Mouse (Mus musculus) left cerebral cortex, postnatal 36 days (tissue): Measurements from ENCODE around the gene Dnajc6. TPM values are rescaled to one million over a fixed set of nuclear protein-coding genes. Genes with fewer than 3 reads are reported as not detected.

Experiments
- DNase-seq, 2 experiments: peaks; one replicate each; pipeline ENCODE4 v3.0.0; 2021 to 2022; ENCODE audit warnings: low spot score in 2 of 2, mixed read lengths in 1 of 2
- intact Hi-C: fragments of 180-260 bp; cut with DNase I; formaldehyde crosslinking; loops from one replicate; pipeline ENCODE4 v1.15.1; 2025
- total RNA-seq, 2 experiments: library from RNA; stranded (reverse); gene quantifications; 2 replicates each; pipeline ENCODE4 v1.2.3; 2021

The Dnajc6 gene
- total RNA-seq, 2 experiments from 2014 or later = 304 to 330 TPM

- intact Hi-C loops = loop anchor here (2.0 kb wide), 1 partner anchor 342 kb away; no protein-coding TSS in a partner anchor
- no peak for DNase-seq
These were observed 160.6 kb downstream of the Dnajc6 start for GRCm38 (mm10) chr4:101656956-101657570.

- intact Hi-C loops = no loop called here
- DNase-seq = no peak
These were observed 167.8 kb downstream of the Dnajc6 start for GRCm38 (mm10) chr4:101664160-101664750.

GRCm38 (mm10) chr4:101664766-101665165, 168.3 kb downstream of the Dnajc6 start:
- no peak for DNase-seq
- intact Hi-C loops = no loop called here

- DNase-seq = no peak
- intact Hi-C loops = no loop called here
These were observed 172.7 kb downstream of the Dnajc6 start for GRCm38 (mm10) chr4:101669161-101669560.

GRCm38 (mm10) chr4:101669811-101670210, 173.4 kb downstream of the Dnajc6 start:
- DNase-seq = no peak

GRCm38 (mm10) chr4:101674790-101675189, 178.3 kb downstream of the Dnajc6 start:
- no peak for DNase-seq
- intact Hi-C loops = no loop called here

More at GRCm38 (mm10) chr4:101669811-101670210, 173.4 kb downstream of the Dnajc6 start:
- intact Hi-C loops = no loop called here

- intact Hi-C loops = no loop called here
These were observed 179.3 kb downstream of the Dnajc6 start for GRCm38 (mm10) chr4:101675726-101676125.

GRCm38 (mm10) chr4:101682620-101683019, 186.2 kb downstream of the Dnajc6 start:
- intact Hi-C loops = no loop called here
- no peak for DNase-seq

More at GRCm38 (mm10) chr4:101675726-101676125, 179.3 kb downstream of the Dnajc6 start:
- DNase-seq = no peak

GRCm38 (mm10) chr4:101683086-101683485, 186.6 kb downstream of the Dnajc6 start:
- no peak for DNase-seq
- intact Hi-C loops = no loop called here

GRCm38 (mm10) chr4:101684821-101685220, 188.4 kb downstream of the Dnajc6 start:
- no peak for DNase-seq
- intact Hi-C loops = no loop called here

- intact Hi-C loops = no loop called here
- DNase-seq = no peak
These were observed 189.9 kb downstream of the Dnajc6 start for GRCm38 (mm10) chr4:101686227-101686810.

GRCm38 (mm10) chr4:101689241-101689640, 192.8 kb downstream of the Dnajc6 start:
- intact Hi-C loops = no loop called here
- DNase-seq = no peak

GRCm38 (mm10) chr4:101689645-101690044, 193.2 kb downstream of the Dnajc6 start:
- intact Hi-C loops = no loop called here
- no peak for DNase-seq

Other genes with a start within 250 kb of the Dnajc6 start
- gene Jak1, start 231.4 kb upstream of the Dnajc6 start, total RNA-seq = 100 to 1,000 TPM; 122 to 126 TPM
- gene Ak4, start 77.4 kb upstream of the Dnajc6 start, total RNA-seq = 10 to 100 TPM; 34.2 to 40.7 TPM
- gene Leprot, start 151.1 kb downstream of the Dnajc6 start, total RNA-seq = 10 to 100 TPM; 24.3 to 27.6 TPM
- 1 to 10 TPM; 4.2 to 6.3 TPM for gene Lepr, start 220.8 kb downstream of the Dnajc6 start, total RNA-seq